Mouse (Mus musculus) liver, adult 2 months (tissue): ENCODE results near the gene Lyrm7.

Source experiments
- CTCF ChIP-seq: fragments of 200-500 bp; IDR thresholded peaks from 2 replicates; pipeline ENCODE4 v1.5.1; 2011; ENCODE audit warnings: low read depth, low read length, control low read depth
- POLR2A ChIP-seq: fragments of 200-500 bp; IDR thresholded peaks from 2 replicates; pipeline ENCODE4 v1.6.1; 2011; ENCODE audit warnings: low read length, control low read depth; ENCODE audit not compliant: insufficient read depth; ENCODE audit errors: extremely low read depth

DNA sequence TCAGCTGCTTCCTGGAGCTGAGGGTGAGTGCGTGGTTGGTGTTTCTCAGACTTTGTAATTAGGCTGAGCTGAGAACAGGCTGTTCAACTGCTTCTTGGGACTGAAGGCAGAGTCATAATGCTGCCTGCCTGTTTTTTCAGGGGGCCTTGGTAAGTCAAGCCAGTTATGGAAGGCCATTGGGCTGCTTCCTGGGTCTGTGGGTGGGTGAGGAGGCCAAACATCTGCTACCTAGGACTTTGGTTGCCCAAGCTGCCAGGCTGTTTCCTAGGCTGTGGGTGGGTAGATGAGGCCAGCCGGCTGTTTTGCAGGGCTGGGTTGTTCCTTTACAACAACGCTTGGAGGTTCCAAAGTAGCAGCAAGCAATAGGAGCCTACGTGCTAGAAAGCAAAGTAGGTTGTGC is 26.9 kb downstream of the Lyrm7 start:
- TF ChIP-seq POLR2A (no peak), CTCF (no peak)
